9 mouse cellular contexts compared by ENCODE assay signal in genomic region chr3:73057197-73057811, GRCm38 (mm10). TPM values are rescaled to one million over a fixed set of nuclear protein-coding genes. Genes with fewer than 3 reads are reported as not detected.
DNase-seq lines count a peak whose midpoint lies in the region; ATAC-seq and TF ChIP-seq lines count a peak whose summit lies in the region.
"Had no signal": no experiment of that assay in that cellular context is flagged by ENCODE, and none has a peak within 500 bp of the region (broad histone marks: within the 10 kb centered on the region; RNA-seq: fewer than 3 reads in every experiment).

Gene Slitrk3, minus strand, starts transcription at chr3:73057803.

- ATAC-seq in intestine, embryonic 14.5 days (replicated peaks; ENCODE audit: low FRiP score, low TSS enrichment, low read depth): 0 out of 2 replicates have a peak, but pooled peaks have one; percentile 58
- no peak for ATAC-seq in liver, embryonic 14.5 days (ENCODE audit: insufficient read depth)
- ATAC-seq in granulocyte monocyte progenitor cell, adult 5-6 weeks (replicated peaks; ENCODE audit: poor library complexity, severe bottlenecking): no peak
- ATAC-seq: Patski had no signal

- peaks cover 55% of the 10 kb centered on the region for H3K27me3 ChIP-seq in intestine, embryonic 14.5 days (replicated peaks; ENCODE audit: control insufficient read depth, insufficient read depth, low read length)
- peaks cover 11% of the 10 kb centered on the region for H3K27me3 ChIP-seq in liver, embryonic 14.5 days (ENCODE audit: control insufficient read depth, insufficient read depth, low read length)

- no peaks in the 10 kb centered on the region for H3K36me3 ChIP-seq in intestine, embryonic 14.5 days (ENCODE audit: control insufficient read depth, insufficient read depth, low read length)
- no peaks in the 10 kb centered on the region for H3K36me3 ChIP-seq in liver, embryonic 14.5 days (replicated peaks; ENCODE audit: control insufficient read depth, insufficient read depth, low read depth)

- H3K4me2 ChIP-seq in intestine, embryonic 14.5 days (ENCODE audit: low read length): peak within 1 kb of the TSS; percentile 85
- H3K4me2 ChIP-seq in liver, embryonic 14.5 days (ENCODE audit: low read depth): peak within 1 kb of the TSS; percentile 48

- TF ChIP-seq EP300 in liver, embryonic 14.5 days (IDR thresholded peaks at IDR 0.05; ENCODE audit: low read depth): no peak

- H3K27ac ChIP-seq in intestine, embryonic 14.5 days (ENCODE audit: low read depth): no peak within 1 kb of the TSS
- H3K27ac ChIP-seq in liver, embryonic 14.5 days: no peak within 1 kb of the TSS

- peak within 1 kb of the TSS; percentile 46 for H3K4me3 ChIP-seq in intestine, embryonic 14.5 days (ENCODE audit: low read depth, low read length)
- no peak within 1 kb of the TSS for H3K4me3 ChIP-seq in liver, embryonic 14.5 days (ENCODE audit: insufficient read depth in 1 of 2, low read depth in 2 of 2, low read length in 2 of 2)
- no peak within 1 kb of the TSS for H3K4me3 ChIP-seq in lung, adult 2 months (replicated peaks; ENCODE audit: extremely low read depth, low read depth, low read length)

- H3K9me3 ChIP-seq in intestine, embryonic 14.5 days (ENCODE audit: control insufficient read depth, low read length): no peaks in the 10 kb centered on the region
- no peaks in the 10 kb centered on the region for H3K9me3 ChIP-seq in liver, embryonic 14.5 days (ENCODE audit: control insufficient read depth, low read length)

- TF ChIP-seq CTCF in liver, embryonic 14.5 days (IDR thresholded peaks at IDR 0.05; ENCODE audit: low read depth): no peak
- no peak for TF ChIP-seq CTCF in lung, adult 2 months (IDR thresholded peaks at IDR 0.05; ENCODE audit: insufficient read depth, low read length)

- DNase-seq in kidney, postnatal 10 days: peak; percentile 9
- DNase-seq in kidney, postnatal 36 days: no peak
- peak; percentile 54 for DNase-seq in embryo, embryonic 9.5 days (ENCODE audit: extremely low spot score)
- peak; percentile 68 for DNase-seq in intestine, embryonic 14.5 days (ENCODE audit: low spot score)
- DNase-seq in liver, embryonic 14.5 days (ENCODE audit: low read depth in 3 of 3, low spot score in 3 of 3): no peak
- DNase-seq in right cerebral cortex, postnatal 4 days: peak; percentile 76
- DNase-seq in lung, adult 2 months: no peak

- WGBS in intestine, embryonic 14.5 days: under 1% methylated on average over 44 of the region's 44 CpGs
- 1% methylated on average over 44 of the region's 44 CpGs for WGBS in liver, embryonic 14.5 days (ENCODE audit: insufficient replicate concordance)
- WGBS in lung, adult 2 months: under 1% methylated on average over 44 of the region's 44 CpGs

- no peaks in the 10 kb centered on the region for H3K4me1 ChIP-seq in intestine, embryonic 14.5 days (replicated peaks; ENCODE audit: control insufficient read depth, insufficient read depth, low read length)
- no peaks in the 10 kb centered on the region for H3K4me1 ChIP-seq in liver, embryonic 14.5 days (replicated peaks; ENCODE audit: control insufficient read depth in 2 of 2, insufficient read depth in 2 of 2, low read length in 1 of 2)
- no peaks in the 10 kb centered on the region for H3K4me1 ChIP-seq in lung, adult 2 months (ENCODE audit: control insufficient read depth, insufficient read depth, low read length)

- no peak within 1 kb of the TSS for H3K9ac ChIP-seq in intestine, embryonic 14.5 days (ENCODE audit: low read length)
- H3K9ac ChIP-seq in liver, embryonic 14.5 days (replicated peaks): no peak within 1 kb of the TSS

- TF ChIP-seq POLR2A in lung, adult 2 months (IDR thresholded peaks at IDR 0.05; ENCODE audit: borderline replicate concordance, extremely low read depth, low read depth, low read length): no peak

RNA-seq across cellular contexts. Expression of gene Slitrk3, which starts in this region (rescaled TPM):
- polyA plus RNA-seq in intestine, embryonic 14.5 days (2014; fragmentation: Nextera tagmentation; extraction: Ambion mirVana): 0.66 and 0.74 TPM in 2 replicates
- 0.01 TPM in 1 of 2 replicates, not detected in the other for polyA plus RNA-seq in liver, embryonic 14.5 days (2012; rRNA removed)
- polyA plus RNA-seq in liver, embryonic 14.5 days (2014; fragmentation: Nextera tagmentation; extraction: Ambion mirVana): not detected in 2 replicates
- total RNA-seq in granulocyte monocyte progenitor cell, adult 5-6 weeks (2014; fragmentation: Nextera tagmentation): not detected in 2 replicates
- not detected in 2 replicates for total RNA-seq in granulocyte monocyte progenitor cell, adult 5-6 weeks (2017)
- 0.05 TPM in 1 of 2 replicates, not detected in the other for polyA plus RNA-seq in lung, adult 2 months (2012; rRNA removed)
- polyA plus RNA-seq: Patski had no signal

Comparison
In these comparisons a context has a peak if more than half of its experiments do, and no peak if none do; other contexts are left out.
1. DNase-seq: peak in kidney, postnatal 10 days (single experiment), embryo, embryonic 9.5 days (single experiment) and right cerebral cortex, postnatal 4 days (single experiment); none in kidney, postnatal 36 days (0 of 2), liver, embryonic 14.5 days (0 of 3) and lung, adult 2 months (single experiment).
2. Peak in DNase-seq, ATAC-seq, H3K4me3 ChIP-seq and H3K4me2 ChIP-seq in intestine, embryonic 14.5 days; RNA of the gene not detected or under 1 TPM.